30 mouse cellular contexts compared by ENCODE assay signal in genomic region chrX:47157742-47158141, GRCm38 (mm10).
A peak's percentile ranks its signal among the peaks of the same experiment; 100 is the strongest.
DNase-seq lines count a peak whose midpoint lies in the region; ATAC-seq and TF ChIP-seq lines count a peak whose summit lies in the region.
"Had no signal": no experiment of that assay in that cellular context is flagged by ENCODE, and none has a peak within 500 bp of the region (broad histone marks: within the 10 kb centered on the region; RNA-seq: fewer than 3 reads in every experiment).

No protein-coding gene starts in this region.

- DNase-seq in left cerebral cortex, adult 9 months (ENCODE audit: low spot score in 2 of 2), result peak; percentile 3 to 12
- DNase-seq in left cerebral cortex, adult 11 months (ENCODE audit: low spot score), result no peak
- peak; percentile 1 for DNase-seq in thymus, adult 2 months
- DNase-seq in thymus, postnatal 25 days, result no peak
- peak; percentile 8 for DNase-seq in naive thymus-derived CD4-positive, alpha-beta T cell, adult 2 months (ENCODE audit: low read depth)
- DNase-seq in kidney, postnatal 36 days, result no peak
- no peak for DNase-seq in ovary, postnatal 14 days (ENCODE audit: low spot score)
- DNase-seq: adrenal gland, postnatal 10 days; B cell, adult 2 months; cerebellum, adult 11 months; cerebellum, adult 9-10 months; cerebellum, postnatal 36 days; gastrocnemius, postnatal 25 days; heart, adult 11 months; kidney, adult 2 months; layer of hippocampus, adult 9-11 months; liver, postnatal 0 days; lung, postnatal 36 days; spleen, adult 18-20 months had no signal

- WGBS in thymus, adult 2 months, result 8% methylated on average over 2 of the region's 2 CpGs

- TF ChIP-seq CTCF in thymus, adult 2 months (IDR thresholded peaks at IDR 0.05; ENCODE audit: borderline replicate concordance, control insufficient read depth, extremely low read depth, insufficient read depth, low read length, poor library complexity), result no peak

- H3K27ac ChIP-seq in thymus, adult 2 months (ENCODE audit: control insufficient read depth, insufficient read depth, low read length), result no peak overlapping the region
- H3K27ac ChIP-seq: forebrain, embryonic 13.5 days; heart, embryonic 10.5 days; heart, embryonic 15.5 days; intestine, embryonic 15.5 days; limb, embryonic 12.5 days; liver, embryonic 12.5 days; neural tube, embryonic 12.5 days had no signal

- no peak overlapping the region for H3K4me3 ChIP-seq in thymus, adult 2 months (ENCODE audit: control insufficient read depth, insufficient read depth, low read length)
- H3K4me3 ChIP-seq: forebrain, embryonic 13.5 days; heart, embryonic 10.5 days; heart, embryonic 15.5 days; intestine, embryonic 15.5 days; limb, embryonic 12.5 days; liver, embryonic 12.5 days; neural tube, embryonic 12.5 days had no signal

- no peaks in the 10 kb centered on the region for H3K36me3 ChIP-seq in thymus, adult 2 months (ENCODE audit: control insufficient read depth, insufficient read depth, low read length)
- H3K36me3 ChIP-seq: heart, embryonic 10.5 days; heart, embryonic 15.5 days; intestine, embryonic 15.5 days; limb, embryonic 12.5 days; liver, embryonic 12.5 days; neural tube, embryonic 12.5 days had no signal

- no peaks in the 10 kb centered on the region for H3K27me3 ChIP-seq in thymus, adult 2 months (ENCODE audit: control insufficient read depth, insufficient read depth, low read length)
- H3K27me3 ChIP-seq: forebrain, embryonic 13.5 days; heart, embryonic 15.5 days; intestine, embryonic 15.5 days; limb, embryonic 12.5 days; liver, embryonic 12.5 days; neural tube, embryonic 12.5 days had no signal

- peak; percentile 45 for ATAC-seq in CD4-positive, CD25-positive, alpha-beta regulatory T cell, adult 4 months
- ATAC-seq: forebrain, embryonic 13.5 days; hindbrain, embryonic 16.5 days; intestine, embryonic 15.5 days; liver, embryonic 12.5 days; liver, postnatal 0 days; midbrain, embryonic 16.5 days; Patski had no signal

- H3K4me1 ChIP-seq in thymus, adult 2 months (replicated peaks; ENCODE audit: control insufficient read depth, insufficient read depth, low read length), result no peaks in the 10 kb centered on the region
- H3K4me1 ChIP-seq: forebrain, embryonic 13.5 days; heart, embryonic 10.5 days; heart, embryonic 15.5 days; intestine, embryonic 15.5 days; limb, embryonic 12.5 days; liver, embryonic 12.5 days; neural tube, embryonic 12.5 days had no signal

- TF ChIP-seq POLR2A in thymus, adult 2 months (IDR thresholded peaks at IDR 0.05; ENCODE audit: control insufficient read depth, extremely low read depth, insufficient read depth, low read length, poor library complexity), result no peak

Comparison
In these comparisons a context has a peak if more than half of its experiments do, and no peak if none do; other contexts are left out.
1. DNase-seq: peak in left cerebral cortex, adult 9 months (2 of 2), thymus, adult 2 months (single experiment) and naive thymus-derived CD4-positive, alpha-beta T cell, adult 2 months (single experiment); none in left cerebral cortex, adult 11 months (single experiment), thymus, postnatal 25 days (single experiment), kidney, postnatal 36 days (0 of 2) and ovary, postnatal 14 days (single experiment).